Mouse (Mus musculus) myocyte (in vitro differentiated cells): ENCODE measurements around the gene Spem1.

Experiments
- CEBPB ChIP-seq: IDR thresholded peaks from 2 replicates; pipeline ENCODE4 v1.6.1; 2011; ENCODE audit warnings: mild to moderate bottlenecking, moderate library complexity; ENCODE audit not compliant: poor library complexity, insufficient read depth, severe bottlenecking
- E2F4 ChIP-seq: IDR thresholded peaks from one replicate; pipeline ENCODE4 v1.6.1; 2011; ENCODE audit warnings: mild to moderate bottlenecking, control low read depth, moderate library complexity; ENCODE audit not compliant: insufficient read depth
- MAX ChIP-seq: IDR thresholded peaks from one replicate; pipeline ENCODE4 v1.6.1; 2011; ENCODE audit warnings: low read depth, mild to moderate bottlenecking, control low read depth
- MYOD1 ChIP-seq, 3 experiments: IDR thresholded peaks; one replicate each; pipeline ENCODE4 v1.6.1; 2011; ENCODE audit warnings: control low read depth in 2 of 3, low read depth in 2 of 3, mild to moderate bottlenecking in 2 of 3, moderate library complexity in 1 of 3; ENCODE audit not compliant: insufficient read length in 2 of 3, control insufficient read depth in 1 of 3
- MYOG ChIP-seq, 3 experiments: IDR thresholded peaks; one replicate each; pipeline ENCODE4 v1.6.1; 2011; ENCODE audit warnings: control low read depth in 2 of 3, low read depth in 2 of 3, mild to moderate bottlenecking in 2 of 3; ENCODE audit not compliant: insufficient read length in 2 of 3, control insufficient read depth in 1 of 3, insufficient read depth in 1 of 3
- POLR2A ChIP-seq: IDR thresholded peaks from one replicate; pipeline ENCODE4 v1.6.1; 2011; ENCODE audit warnings: low read depth, mild to moderate bottlenecking, control low read depth, moderate library complexity; ENCODE audit not compliant: insufficient read length
- POLR2AphosphoS2 ChIP-seq: IDR thresholded peaks from one replicate; pipeline ENCODE4 v1.6.1; 2011; ENCODE audit warnings: low read depth, control low read depth; ENCODE audit not compliant: insufficient read length
- REST ChIP-seq: IDR thresholded peaks from one replicate; pipeline ENCODE4 v1.6.1; 2011; ENCODE audit warnings: mild to moderate bottlenecking, control low read depth, moderate library complexity; ENCODE audit not compliant: insufficient read depth, insufficient read length
- SRF ChIP-seq: IDR thresholded peaks from one replicate; pipeline ENCODE4 v1.6.1; 2011; ENCODE audit warnings: low read depth; ENCODE audit not compliant: control insufficient read depth, insufficient read length
- TCF12 ChIP-seq: IDR thresholded peaks from one replicate; pipeline ENCODE4 v1.6.1; 2011; ENCODE audit warnings: mild to moderate bottlenecking, control low read depth; ENCODE audit not compliant: poor library complexity, insufficient read depth, severe bottlenecking
- TCF3 ChIP-seq: IDR thresholded peaks from one replicate; pipeline ENCODE4 v1.6.1; 2011; ENCODE audit warnings: low read depth, control low read depth; ENCODE audit not compliant: insufficient read length
- USF1 ChIP-seq: IDR thresholded peaks from one replicate; pipeline ENCODE4 v1.6.1; 2011; ENCODE audit warnings: low read depth, mild to moderate bottlenecking, control low read depth, moderate library complexity

DNA sequence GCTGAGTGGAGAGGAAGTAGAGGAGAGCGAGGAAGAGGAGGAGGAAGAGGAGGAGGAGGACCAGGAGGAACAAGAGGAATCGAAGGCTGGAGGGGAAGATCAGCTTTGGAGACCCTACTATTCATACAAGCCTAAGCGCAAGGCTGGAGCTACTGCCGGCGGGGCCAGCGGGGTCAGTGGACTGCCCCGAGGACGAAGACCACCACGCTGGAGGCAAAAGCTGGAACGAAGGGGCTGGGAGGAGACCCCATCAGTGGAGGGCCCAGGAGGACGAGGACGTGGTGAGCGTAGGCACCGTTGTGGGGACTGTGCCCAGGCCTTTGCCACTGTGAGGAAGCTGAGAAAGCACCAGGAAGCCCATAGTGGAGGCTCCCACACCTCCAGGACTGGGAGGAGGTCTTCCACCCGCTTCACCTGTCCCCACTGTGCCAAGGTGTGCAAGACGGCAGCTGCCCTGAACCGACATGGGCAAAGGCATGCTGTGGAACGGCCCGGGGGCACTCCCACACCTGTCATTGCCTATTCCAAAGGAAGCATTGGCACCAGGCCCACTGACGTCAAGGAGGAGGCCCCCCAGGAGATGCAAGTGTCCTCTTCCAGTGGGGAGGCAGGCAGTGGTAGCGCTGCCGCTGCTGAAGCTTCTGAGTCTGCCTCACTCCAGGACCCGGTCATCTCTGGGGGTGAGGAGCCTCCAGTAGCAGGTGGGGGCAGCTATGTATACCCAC is 43.6 kb downstream of the Spem1 start:
- TF ChIP-seq E2F4, result no peak
- TF ChIP-seq POLR2A, result no peak
- TF ChIP-seq MAX, result no peak
- no peak for TF ChIP-seq USF1
- peak in 1 of 3 experiments; percentile 16 for TF ChIP-seq MYOG (IDR thresholded peaks at IDR 0.05; ENCODE audit: control insufficient read depth in 1 of 3, insufficient read depth in 1 of 3, insufficient read length in 2 of 3, low read depth in 2 of 3)
- TF ChIP-seq TCF12, result no peak
- peak; percentile 71 for TF ChIP-seq POLR2AphosphoS2
- no peak for TF ChIP-seq CEBPB
- TF ChIP-seq MYOD1 (IDR thresholded peaks at IDR 0.05; ENCODE audit: control insufficient read depth in 1 of 3, insufficient read length in 2 of 3, low read depth in 2 of 3), result peak in 1 of 3 experiments; percentile 42
- TF ChIP-seq SRF, result no peak
- TF ChIP-seq REST, result no peak
- TF ChIP-seq TCF3, result no peak
